Mouse (Mus musculus) ES-E14 (cell line): ENCODE data around the gene Prr7. TPM values are rescaled to one million over a fixed set of nuclear protein-coding genes. Genes with fewer than 3 reads are reported as not detected.

Experiments
- DNase-seq: peaks from one replicate; pipeline ENCODE4 v3.0.0-alpha.2; 2013; ENCODE audit warnings: low read depth, low spot score
- H3K27ac ChIP-seq: 2 replicates; pipeline ENCODE4 v1.5.1; 2012; ENCODE audit warnings: low read depth, mild to moderate bottlenecking, low read length, moderate library complexity, mixed read lengths; ENCODE audit not compliant: poor library complexity, insufficient read depth, severe bottlenecking
- H3K36me3 ChIP-seq: 2 replicates; pipeline ENCODE4 v1.6.1; 2012; ENCODE audit warnings: mild to moderate bottlenecking, low read length, moderate library complexity, mixed read lengths; ENCODE audit not compliant: control insufficient read depth, poor library complexity, insufficient read depth, severe bottlenecking
- H3K4me1 ChIP-seq, 2 experiments: fragments of 150-350 bp in 1 of 2; sonication (generic) in 1 of 2; 2 replicates each; pipeline ENCODE4 v1.6.1; 2012; ENCODE audit warnings: low read length in 2 of 2, mild to moderate bottlenecking in 1 of 2, mixed read lengths in 1 of 2; ENCODE audit not compliant: control insufficient read depth in 2 of 2, insufficient read depth in 2 of 2, poor library complexity in 1 of 2
- H3K4me3 ChIP-seq, 2 experiments: fragments of 150-350 bp in 1 of 2; sonication (generic) in 1 of 2; 2 replicates each; pipeline ENCODE4 v1.5.1; 2012; ENCODE audit warnings: low read length in 2 of 2, low read depth in 1 of 2, mild to moderate bottlenecking in 1 of 2, mixed read lengths in 1 of 2; ENCODE audit not compliant: insufficient read depth in 1 of 2, poor library complexity in 1 of 2, severe bottlenecking in 1 of 2
- H3K9ac ChIP-seq: 2 replicates; pipeline ENCODE4 v1.6.1; 2012; ENCODE audit warnings: low read depth, mild to moderate bottlenecking, low read length, mixed read lengths; ENCODE audit not compliant: poor library complexity, insufficient read depth, severe bottlenecking
- H3K9me3 ChIP-seq: fragments of 150-350 bp; sonication (generic); 2 replicates; pipeline ENCODE4 v1.6.1; 2012; ENCODE audit warnings: low read depth, mild to moderate bottlenecking, low read length; ENCODE audit not compliant: control insufficient read depth, insufficient read depth
- CHD2 ChIP-seq: IDR thresholded peaks from 2 replicates; pipeline ENCODE4 v1.6.1; 2014; ENCODE audit warnings: mild to moderate bottlenecking, low read depth, low read length, inconsistent platforms
- HCFC1 ChIP-seq: IDR thresholded peaks from 2 replicates; pipeline ENCODE4 v1.6.1; 2012; ENCODE audit warnings: low read length, inconsistent platforms, borderline replicate concordance; ENCODE audit not compliant: insufficient read depth
- MAFK ChIP-seq: IDR thresholded peaks from 2 replicates; pipeline ENCODE4 v1.6.1; 2014; ENCODE audit warnings: mild to moderate bottlenecking, low read depth, low read length, inconsistent platforms; ENCODE audit not compliant: insufficient read depth
- ZC3H11A ChIP-seq: IDR thresholded peaks from 2 replicates; pipeline ENCODE4 v1.6.1; 2012; ENCODE audit warnings: low read depth, mild to moderate bottlenecking, inconsistent platforms, low read length, borderline replicate concordance
- ZNF384 ChIP-seq: IDR thresholded peaks from 2 replicates; pipeline ENCODE4 v1.6.1; 2012; ENCODE audit warnings: low read depth, low read length, inconsistent platforms
- in situ Hi-C, 2 experiments: fragments of 600-800 bp; cut with MboI; formaldehyde crosslinking; loops; one replicate each; pipeline ENCODE4 v1.15.1; 2025; ENCODE audit warnings: low sequenced_read_pairs in 2 of 2, inconsistent platforms in 1 of 2; ENCODE audit not compliant: unreplicated experiment in 2 of 2
- total RNA-seq: library from RNA; depleted of rRNA; stranded (reverse); fragments of 300-350 nt; gene quantifications from 2 replicates; pipeline ENCODE4 v1.2.3, GENCODE M21; 2012

Gene Prr7
- total RNA-seq, 1 experiment, result 2.5 TPM

DNA sequence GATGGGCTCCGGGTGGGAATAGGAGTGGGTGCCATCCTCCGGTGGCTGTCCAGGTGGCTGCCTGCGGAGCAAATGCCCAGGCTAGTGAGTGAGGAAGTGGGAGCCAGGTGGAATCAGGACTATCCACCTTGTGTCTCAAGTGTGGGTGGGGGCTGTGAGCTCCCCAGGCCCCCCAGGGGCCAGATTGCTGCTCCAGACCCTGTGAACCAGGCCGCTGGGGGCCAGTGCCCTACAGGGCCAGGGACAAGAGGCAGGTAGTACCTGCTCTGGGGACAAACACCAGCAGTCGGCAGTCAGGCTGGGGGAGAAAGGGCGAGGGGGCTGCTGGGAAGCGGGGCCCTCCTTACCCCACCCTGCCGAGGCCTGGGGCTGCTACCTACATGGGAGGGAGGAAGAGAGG is 12.2 kb downstream of the Prr7 start:
- TF ChIP-seq CHD2 (no peak), HCFC1 (no peak), ZC3H11A (no peak), ZNF384 (no peak), MAFK (no peak)
- peaks cover 6% of the 10 kb centered on the region; the same call in 1 of the 2 replicates for H3K36me3 ChIP-seq
- H3K27ac ChIP-seq, result no peak overlapping the region
- no peak overlapping the region for H3K4me3 ChIP-seq
- no peak overlapping the region for H3K9ac ChIP-seq
- in situ Hi-C loops, result no loop called here
- H3K4me1 ChIP-seq, result peaks cover 0 to 3% of the 10 kb centered on the region in 2 experiments; a peak in 1 of 4 replicates
- DNase-seq, result no peak
- H3K9me3 ChIP-seq, result no peaks in the 10 kb centered on the region

DNA sequence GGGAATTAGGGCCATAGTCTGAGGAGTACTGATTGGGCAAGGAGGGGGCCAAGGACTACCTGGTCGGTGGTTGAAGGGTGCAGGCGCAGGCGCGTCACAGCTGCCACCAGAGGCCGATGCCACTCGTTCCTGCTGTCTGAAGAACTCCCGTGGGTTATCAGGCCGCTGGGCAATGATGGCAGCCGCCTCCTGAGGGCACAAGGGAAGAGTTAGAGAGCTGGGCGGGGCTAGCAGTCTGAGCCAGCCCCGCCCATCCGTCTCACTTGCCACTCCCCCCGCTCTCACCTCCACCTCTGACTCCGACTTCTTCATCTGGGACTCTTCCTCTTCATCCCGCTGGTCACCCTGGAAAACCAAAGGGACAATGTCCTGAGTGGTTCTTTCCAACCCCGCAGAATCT is 13.4 kb downstream of the Prr7 start:
- Histone ChIP-seq H3K9ac (no peak overlapping the region), H3K4me3 (no peak overlapping the region), H3K9me3 (no peaks in the 10 kb centered on the region), H3K36me3 (peaks cover 6% of the 10 kb centered on the region; the same call in 1 of the 2 replicates), H3K27ac (no peak overlapping the region), H3K4me1 (peaks cover 0 to 7% of the 10 kb centered on the region in 2 experiments; a peak in 1 of 4 replicates)
- in situ Hi-C loops, result no loop called here
- TF ChIP-seq MAFK, result no peak
- TF ChIP-seq HCFC1, result no peak
- TF ChIP-seq ZC3H11A, result no peak
- no peak for TF ChIP-seq ZNF384
- TF ChIP-seq CHD2, result no peak
- no peak for DNase-seq

DNA sequence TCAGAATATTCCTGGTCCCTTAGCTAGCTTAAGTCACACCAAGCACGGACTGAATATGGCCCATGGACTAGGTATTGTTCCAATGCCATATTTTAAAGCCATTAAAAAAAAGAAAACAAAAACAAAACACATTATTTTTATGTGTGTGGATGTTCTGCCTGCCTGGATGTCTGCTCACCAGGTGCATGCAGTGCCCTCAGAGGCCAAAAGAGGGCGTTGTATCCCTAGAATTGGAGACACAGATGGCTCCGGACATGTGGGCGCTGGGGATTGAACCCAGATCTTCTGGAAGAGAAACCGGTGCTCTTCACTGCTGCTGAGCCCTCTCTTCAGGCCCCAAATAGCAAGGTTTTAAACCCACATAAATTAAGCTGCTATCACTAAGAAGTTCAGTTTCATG is 14.0 kb downstream of the Prr7 start:
- peaks cover 0 to 7% of the 10 kb centered on the region in 2 experiments; a peak in 1 of 4 replicates for H3K4me1 ChIP-seq
- H3K9ac ChIP-seq, result no peak overlapping the region
- no peaks in the 10 kb centered on the region for H3K9me3 ChIP-seq
- in situ Hi-C loops, result no loop called here
- no peak overlapping the region for H3K4me3 ChIP-seq
- H3K27ac ChIP-seq, result no peak overlapping the region
- DNase-seq, result no peak
- TF ChIP-seq ZC3H11A, result peak; percentile 31; the same call in 1 of the 2 replicates
- no peak for TF ChIP-seq MAFK
- no peak for TF ChIP-seq HCFC1
- no peak for TF ChIP-seq CHD2
- H3K36me3 ChIP-seq, result peaks cover 6% of the 10 kb centered on the region; the same call in 1 of the 2 replicates

DNA sequence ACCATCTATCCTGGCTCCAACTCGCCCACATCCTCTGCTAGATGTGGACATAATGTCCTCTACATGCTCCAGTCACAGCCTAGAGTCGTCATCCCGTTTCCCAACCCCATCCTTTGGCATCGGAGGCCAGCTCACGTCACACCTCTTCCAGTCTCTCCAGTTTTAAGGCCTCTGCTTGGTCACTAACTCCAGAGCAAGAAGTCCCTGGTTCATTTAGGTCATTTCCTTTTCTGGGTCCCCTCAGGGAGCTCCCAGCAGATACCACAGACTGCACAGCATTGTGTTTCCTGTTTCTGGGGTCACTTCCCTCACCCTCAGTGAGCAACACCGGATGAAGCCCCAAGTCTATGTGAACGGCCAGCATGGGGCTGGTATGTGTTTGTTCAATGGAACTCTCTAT is 14.9 kb downstream of the Prr7 start:
- in situ Hi-C loops, result no loop called here
- no peak for DNase-seq
- Histone ChIP-seq H3K36me3 (peaks cover 6% of the 10 kb centered on the region; the same call in 1 of the 2 replicates), H3K4me1 (peaks cover 0 to 7% of the 10 kb centered on the region in 2 experiments; a peak in 1 of 4 replicates), H3K4me3 (no peak overlapping the region), H3K27ac (no peak overlapping the region), H3K9ac (no peak overlapping the region), H3K9me3 (no peaks in the 10 kb centered on the region)
- no peak for TF ChIP-seq ZC3H11A
- TF ChIP-seq HCFC1, result no peak
- TF ChIP-seq CHD2, result no peak
- TF ChIP-seq ZNF384, result no peak
- TF ChIP-seq MAFK, result no peak

DNA sequence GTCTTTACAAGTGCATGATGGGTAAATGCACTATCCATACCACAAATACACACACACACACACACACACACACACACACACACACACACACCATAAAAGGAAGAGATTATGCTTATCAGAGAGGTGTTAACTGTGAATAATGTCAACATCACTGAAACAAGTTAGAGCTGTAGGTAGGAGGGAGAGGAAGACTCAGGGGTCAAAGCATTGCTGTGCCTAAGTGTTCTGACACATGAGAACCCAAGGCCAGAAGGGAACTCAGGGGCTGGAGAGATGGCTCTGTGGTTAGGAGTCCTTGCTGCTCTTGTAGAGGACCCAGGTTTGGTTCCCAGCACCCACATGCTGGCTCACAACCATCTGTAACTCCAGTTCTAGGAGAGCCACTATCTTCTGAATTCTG is 15.9 kb downstream of the Prr7 start:
- Histone ChIP-seq H3K36me3 (peaks cover 5% of the 10 kb centered on the region; the same call in 1 of the 2 replicates), H3K9me3 (no peaks in the 10 kb centered on the region), H3K27ac (no peak overlapping the region), H3K9ac (no peak overlapping the region), H3K4me3 (no peak overlapping the region), H3K4me1 (peaks cover 0 to 5% of the 10 kb centered on the region in 2 experiments; a peak in 1 of 4 replicates)
- TF ChIP-seq ZC3H11A, result no peak
- no peak for TF ChIP-seq CHD2
- no peak for TF ChIP-seq ZNF384
- TF ChIP-seq HCFC1, result no peak
- TF ChIP-seq MAFK, result no peak
- in situ Hi-C loops, result no loop called here
- DNase-seq, result no peak
